Mouse (Mus musculus): ENCODE measurements at regions not wholly inside any gene's neighbourhood (a gene's known extent, or its start where the extent isn't known, plus 50 kb on each side); places are given as distances from the start of the nearest gene placed in this dataset.

GRCm38 (mm10) chr13:43907425-43907824, 122.8 kb downstream of the Cd83 start:
- TF ChIP-seq CTCF (IDR thresholded peaks at IDR 0.05; ENCODE audit: extremely low read depth, insufficient read depth, low read length) = no peak
- no peak for TF ChIP-seq POLR2A (IDR thresholded peaks at IDR 0.05; ENCODE audit: extremely low read depth, insufficient read depth, low read length)
